Mouse (Mus musculus): ENCODE data around the gene Rpl3.

DNA sequence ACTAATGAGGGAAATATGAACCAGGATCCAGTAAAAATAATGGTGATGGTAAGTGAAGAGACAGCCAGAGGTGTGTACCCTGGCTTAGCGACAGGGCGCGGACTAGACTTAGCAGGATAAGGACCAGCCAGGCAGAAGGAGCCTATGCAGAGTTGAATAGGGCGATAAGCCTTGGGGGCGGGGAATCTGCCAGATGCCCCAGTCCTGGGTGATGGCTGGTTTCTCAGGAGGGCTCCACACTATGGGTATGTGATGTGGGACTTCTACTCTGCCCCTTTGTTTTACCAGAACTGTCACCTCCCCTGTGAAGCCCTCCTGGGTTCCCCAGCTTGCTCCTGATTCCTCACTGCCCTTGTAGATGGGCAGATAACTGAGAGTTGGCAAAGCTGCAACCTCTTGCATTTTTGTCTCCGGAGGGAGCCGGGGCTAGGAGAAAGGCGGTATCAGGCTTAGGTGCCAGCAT, 6.4 kb upstream of the Rpl3 start:
- no peak for TF ChIP-seq POLR2A (IDR thresholded peaks at IDR 0.05; ENCODE audit: borderline replicate concordance, extremely low read depth, insufficient read depth, insufficient read length, poor library complexity, severe bottlenecking)
- TF ChIP-seq CTCF (IDR thresholded peaks at IDR 0.05; ENCODE audit: borderline replicate concordance, extremely low read depth, insufficient read depth, insufficient read length): no peak

All from brain, embryonic 14.5 days (tissue).